Mouse (Mus musculus) central nervous system, embryonic 11.5 days (tissue): ENCODE results near the gene Marveld1. TPM values are rescaled to one million over a fixed set of nuclear protein-coding genes. Genes with fewer than 3 reads are reported as not detected.

Experiments used
- polyA plus RNA-seq: library from polyadenylated mRNA; depleted of rRNA; stranded (reverse); fragments of >200 nt; gene quantifications from 2 replicates; pipeline ENCODE4 v1.2.3, GENCODE M21; 2012; rRNA removed

Marveld1 gene
- 16.4 and 35.8 TPM in 2 replicates for polyA plus RNA-seq

GRCm38 (mm10) chr19:42147170-42147768 lies at the start of gene Marveld1:
Gene Marveld1 (plus strand): TSS chr19:42147400.

DNA sequence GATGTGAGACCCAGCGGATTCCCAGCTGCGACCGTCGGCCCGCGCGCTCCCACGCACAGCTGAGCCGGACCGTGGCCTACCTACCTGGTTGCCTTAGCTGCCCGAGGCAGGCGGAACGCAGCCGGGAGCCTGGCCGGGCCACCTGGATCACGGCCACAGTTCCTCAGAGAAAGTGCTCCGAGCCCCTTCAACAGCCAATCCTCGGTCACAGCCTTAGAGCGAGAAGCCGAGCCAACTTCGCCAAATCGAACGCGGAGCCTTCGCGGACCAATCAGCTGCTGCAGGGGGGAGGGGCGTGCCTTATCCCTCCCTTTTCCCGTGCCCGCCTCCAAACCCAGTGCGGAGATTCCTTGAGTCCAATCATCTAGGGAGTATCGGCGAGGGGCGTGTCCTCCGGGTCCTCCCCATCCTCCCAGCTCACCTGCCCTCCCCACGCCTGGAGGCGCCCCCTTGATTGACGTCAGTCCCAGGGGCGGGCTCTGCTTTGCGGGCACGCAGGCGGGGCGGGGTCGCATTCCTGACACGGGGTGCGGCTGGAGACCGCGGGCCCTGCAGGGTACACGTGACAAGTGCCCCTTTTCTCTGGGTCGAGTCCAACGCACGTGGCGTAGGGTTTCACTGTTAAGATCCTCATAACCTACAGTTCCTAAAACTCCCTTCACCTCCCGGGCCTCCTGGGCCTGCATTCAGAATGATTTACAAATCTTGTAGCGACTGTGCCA lies 18.3 kb upstream of the Marveld1 start, which contains the start of gene Avpi1:
Gene Avpi1 (minus strand): TSS at position 273 of the 722 bp plus-strand sequence.

DNA sequence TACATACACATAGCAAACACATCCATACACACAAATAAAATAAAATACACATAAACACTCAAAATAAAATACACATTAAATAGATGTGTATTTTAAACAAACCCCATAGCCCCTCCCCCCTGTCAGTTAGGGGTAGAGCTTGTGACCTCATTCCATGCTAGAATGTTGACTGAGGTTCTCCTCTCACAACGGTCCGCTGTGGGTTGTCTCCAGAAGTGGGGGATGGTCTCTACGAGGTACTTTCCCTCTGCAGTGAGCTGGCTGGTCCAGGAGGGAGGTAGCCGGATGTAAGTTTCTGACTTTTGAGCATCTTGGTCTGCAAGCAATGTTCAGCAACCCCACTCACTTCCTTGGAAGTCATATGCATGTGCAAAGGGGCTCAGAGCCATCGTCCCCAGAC lies 16.6 kb downstream of the Marveld1 start, which contains the start of gene Zfyve27:
Gene Zfyve27 (plus strand): TSS at position 188 of the 400 bp plus-strand sequence.

Other genes with a start within 250 kb of the Marveld1 start
- 479 and 499 TPM in 2 replicates for gene Pgam1, start 235.5 kb upstream of the Marveld1 start, polyA plus RNA-seq
- gene Exosc1, start 214.0 kb upstream of the Marveld1 start, polyA plus RNA-seq = 42.9 and 47.1 TPM in 2 replicates
- gene Zdhhc16, start 213.9 kb upstream of the Marveld1 start, polyA plus RNA-seq = 66.0 and 88.5 TPM in 2 replicates
- gene Mms19, start 166.2 kb upstream of the Marveld1 start, polyA plus RNA-seq = 50.6 and 72.5 TPM in 2 replicates
- gene Ubtd1, start 165.6 kb upstream of the Marveld1 start, polyA plus RNA-seq = 11.9 and 16.2 TPM in 2 replicates
- gene Ankrd2, start 111.4 kb upstream of the Marveld1 start, polyA plus RNA-seq = 0.08 and 0.11 TPM in 2 replicates
- gene Hoga1, start 101.8 kb upstream of the Marveld1 start, polyA plus RNA-seq = 1.8 and 2.8 TPM in 2 replicates
- 0.50 and 0.51 TPM in 2 replicates for gene 4933411K16Rik, start 95.2 kb upstream of the Marveld1 start, polyA plus RNA-seq
- 48.5 and 49.9 TPM in 2 replicates for gene Morn4, start 61.0 kb upstream of the Marveld1 start, polyA plus RNA-seq
- 36.2 and 37.6 TPM in 2 replicates for gene Pi4k2a, start 56.9 kb upstream of the Marveld1 start, polyA plus RNA-seq
- gene Avpi1, start 18.3 kb upstream of the Marveld1 start, polyA plus RNA-seq = 4.8 and 8.6 TPM in 2 replicates
- 60.0 and 62.2 TPM in 2 replicates for gene Zfyve27, start 16.6 kb downstream of the Marveld1 start, polyA plus RNA-seq
- gene Sfrp5, start 54.9 kb downstream of the Marveld1 start, polyA plus RNA-seq = 0.58 and 2.3 TPM in 2 replicates
- gene Golga7b, start 100.2 kb downstream of the Marveld1 start, polyA plus RNA-seq = 3.2 and 3.3 TPM in 2 replicates